Mouse (Mus musculus) liver, embryonic 14.5 days (tissue): ENCODE data around the gene Zfyve27.

ENCODE experiments used
- CTCF ChIP-seq: IDR thresholded peaks from 2 replicates; pipeline ENCODE4 v1.5.1; 2016; ENCODE audit warnings: antibody characterized with exemption, low read depth, control low read depth
- EP300 ChIP-seq: IDR thresholded peaks from 2 replicates; pipeline ENCODE4 v1.6.1; 2016; ENCODE audit warnings: antibody characterized with exemption, low read depth

- TF ChIP-seq CTCF: no peak
- TF ChIP-seq EP300: no peak
Observed at GRCm38 (mm10) chr19:42163764-42164163, at the start of gene Zfyve27.
